Mouse (Mus musculus): ENCODE measurements around the gene 2210011C24Rik.
"Not testable (repeated sequence)": the region's sequence is repeated elsewhere in the genome, so short reads cannot be mapped to it uniquely, and the experiment has no call there.

2210011C24Rik gene

DNA sequence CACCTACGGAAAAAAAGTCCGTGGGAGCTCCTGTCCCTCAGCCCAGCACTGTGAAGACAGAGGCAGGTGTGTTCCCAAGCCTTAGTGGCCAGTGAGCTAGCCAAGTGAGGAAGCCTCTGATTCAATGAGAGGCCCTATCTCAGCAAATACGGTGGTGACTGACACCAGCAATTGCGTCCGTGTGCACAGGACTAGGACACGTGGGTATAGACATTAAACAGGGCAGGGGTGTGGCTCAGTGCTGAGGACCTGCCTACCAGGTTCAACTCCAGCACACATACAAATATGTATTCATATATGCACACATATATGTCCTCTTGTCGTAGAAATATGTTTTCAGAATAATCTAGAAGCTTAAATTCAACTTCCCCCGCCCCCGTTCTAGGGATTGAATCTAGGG lies 7.8 kb upstream of the 2210011C24Rik start:
- no peak for DNase-seq

DNA sequence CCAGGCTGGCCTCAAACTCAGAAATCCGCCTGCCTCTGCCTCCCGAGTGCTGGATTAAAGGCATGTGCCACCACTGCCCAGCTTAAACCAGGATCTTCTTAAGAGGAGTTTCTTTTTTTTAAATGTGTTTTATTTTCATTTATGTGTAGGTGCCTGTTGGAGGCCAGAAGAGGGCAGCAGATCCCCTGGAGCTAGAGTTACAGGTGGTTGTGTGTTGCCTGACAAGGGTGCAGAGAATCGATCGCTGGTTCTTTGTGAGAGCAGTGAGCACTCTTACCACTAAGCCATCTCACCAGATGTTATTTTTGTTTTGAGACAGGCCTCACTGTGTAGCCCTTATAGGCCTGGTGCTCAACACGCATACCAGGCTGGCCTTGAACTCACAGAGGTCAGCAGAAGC lies 3.9 kb upstream of the 2210011C24Rik start:
- no peak for DNase-seq

DNA sequence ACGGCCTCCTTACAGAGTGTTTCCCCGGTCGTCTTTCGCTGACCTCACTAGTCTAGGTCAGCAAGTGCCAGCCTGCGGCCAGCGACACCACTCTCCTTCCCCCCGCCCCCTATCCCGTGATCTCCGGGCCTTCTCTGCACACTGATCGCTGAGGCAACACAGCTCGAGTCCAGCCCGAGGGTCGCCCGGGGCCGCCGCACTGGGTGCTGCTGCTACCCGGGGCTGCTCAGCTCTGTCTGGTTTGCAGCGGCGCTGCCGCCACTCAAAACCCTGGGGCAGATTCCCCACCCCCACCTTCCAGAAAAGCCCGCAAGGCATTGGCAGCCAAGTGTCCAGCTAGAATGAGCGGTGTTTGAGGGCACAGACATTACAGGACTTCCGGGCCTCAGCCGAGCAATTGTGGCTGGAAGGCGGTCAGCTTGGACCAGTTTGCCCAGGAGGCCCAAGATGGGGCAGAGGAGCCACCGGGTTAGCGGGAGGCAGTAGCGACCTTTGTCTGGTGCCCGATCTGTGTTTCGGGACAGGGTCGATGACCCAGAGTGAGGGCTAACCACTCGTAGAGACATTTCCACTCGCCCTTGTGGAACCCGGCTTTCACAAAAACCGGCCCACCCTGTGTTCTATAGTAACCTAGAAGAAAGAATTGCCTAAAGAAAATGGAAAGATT lies 661 bp upstream of the 2210011C24Rik start:
- no peak for DNase-seq

DNA sequence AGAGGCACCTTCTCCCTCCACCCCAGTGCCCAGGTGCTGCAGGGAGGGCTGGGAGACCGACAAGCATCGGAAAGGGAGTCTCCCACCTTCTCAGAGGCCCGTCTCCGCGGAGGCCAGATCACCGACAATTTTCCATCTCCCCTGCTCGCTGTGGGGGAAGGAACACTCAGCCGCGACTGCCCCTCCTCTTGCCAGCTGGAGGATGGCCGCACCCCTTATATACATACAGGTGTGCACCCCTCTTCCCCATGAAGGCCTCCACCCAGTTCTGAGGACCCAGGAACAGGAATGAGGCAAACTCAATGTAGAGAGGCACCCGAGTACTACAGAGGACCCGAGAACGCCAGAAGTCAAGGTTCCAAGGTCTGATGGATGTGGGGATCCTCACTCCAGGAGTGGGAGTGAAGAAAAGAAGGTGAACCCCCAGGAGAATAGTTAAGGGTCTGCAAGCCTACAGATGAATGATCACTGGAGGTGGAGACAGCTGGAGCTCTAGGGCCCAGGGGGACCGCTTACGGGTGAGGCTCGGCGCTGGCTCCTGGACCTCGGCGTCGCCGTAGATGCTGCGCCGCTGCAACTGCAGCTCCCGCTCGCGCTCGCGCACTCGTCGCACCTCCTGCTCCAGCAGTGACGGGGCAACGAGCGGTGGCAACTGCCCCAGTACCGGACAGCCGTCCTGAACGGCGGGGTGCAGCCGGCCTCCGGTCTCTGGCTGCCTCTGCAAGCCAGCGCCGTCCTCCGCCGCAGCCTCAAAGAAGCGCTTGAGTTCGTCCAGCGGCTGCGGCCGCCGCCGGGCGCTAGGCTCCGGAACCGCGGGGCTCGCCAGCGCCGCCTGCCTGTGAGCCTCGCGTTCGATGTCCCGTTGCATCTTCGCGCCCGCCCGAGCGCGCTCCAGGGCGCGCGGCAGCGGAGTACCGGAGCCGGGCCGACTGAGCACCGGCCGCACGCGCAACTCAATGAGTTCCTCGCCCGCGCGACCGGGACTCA lies 1.1 kb downstream of the 2210011C24Rik start:
- peak; percentile 60 for DNase-seq

DNA sequence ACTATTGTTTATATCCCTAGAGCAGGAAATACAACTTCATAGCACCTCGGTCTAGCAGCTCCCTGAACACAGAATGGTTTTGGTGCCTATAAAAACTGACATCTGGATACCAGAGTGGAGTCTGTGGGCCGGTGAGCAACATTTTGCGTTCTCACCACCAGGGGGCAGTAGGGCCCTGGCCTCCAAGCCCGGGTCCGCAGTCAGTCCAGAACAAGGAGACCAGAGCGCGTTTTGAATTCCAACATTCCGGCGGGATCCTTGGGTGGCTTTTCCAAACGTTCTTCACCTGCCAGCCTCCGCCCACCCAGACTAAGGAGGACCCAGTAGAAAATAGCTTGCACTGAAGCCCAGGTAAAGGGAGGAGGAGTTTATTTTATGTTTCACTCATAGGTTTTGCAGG lies 2.1 kb downstream of the 2210011C24Rik start:
- peak; percentile 82 for DNase-seq

DNA sequence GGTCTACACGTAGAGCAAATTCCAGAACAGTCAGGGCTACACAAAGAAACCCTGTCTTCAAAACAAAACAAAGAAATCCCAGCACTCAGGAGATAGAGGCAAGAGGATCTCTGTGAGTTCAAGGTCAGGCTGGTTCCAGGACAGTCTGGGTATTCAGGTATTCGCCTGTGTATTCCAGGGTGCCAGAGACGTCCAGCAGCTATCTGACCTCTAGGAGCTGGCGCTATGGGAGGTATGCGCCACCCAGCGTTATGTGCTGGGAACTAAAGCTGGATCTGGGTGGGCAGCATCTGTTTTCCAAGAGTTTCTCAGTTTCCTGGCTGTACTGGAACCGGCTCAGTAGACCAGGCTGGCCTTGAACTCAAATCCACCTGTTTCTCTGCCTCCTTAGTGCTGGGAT lies 3.6 kb downstream of the 2210011C24Rik start:
- no peak for DNase-seq

DNA sequence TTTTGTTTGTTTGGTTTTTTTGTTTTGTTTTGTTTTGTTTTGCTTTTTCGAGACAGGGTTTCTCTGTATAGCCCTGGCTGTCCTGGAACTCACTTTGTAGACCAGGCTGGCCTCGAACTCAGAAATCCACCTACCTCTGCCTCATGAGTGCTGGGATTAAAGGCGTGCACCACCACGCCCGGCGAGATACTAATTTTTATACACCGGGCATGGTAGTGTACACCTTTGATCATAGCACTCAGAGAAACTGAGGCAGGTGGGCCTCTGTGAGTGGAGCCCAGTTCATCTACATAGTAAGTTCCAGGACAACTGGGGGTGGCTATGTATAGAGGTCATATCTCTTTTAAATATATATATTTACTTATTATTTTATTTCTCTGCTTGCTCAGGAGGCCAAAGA lies 6.5 kb downstream of the 2210011C24Rik start:
- DNase-seq: not testable (repeated sequence)

DNA sequence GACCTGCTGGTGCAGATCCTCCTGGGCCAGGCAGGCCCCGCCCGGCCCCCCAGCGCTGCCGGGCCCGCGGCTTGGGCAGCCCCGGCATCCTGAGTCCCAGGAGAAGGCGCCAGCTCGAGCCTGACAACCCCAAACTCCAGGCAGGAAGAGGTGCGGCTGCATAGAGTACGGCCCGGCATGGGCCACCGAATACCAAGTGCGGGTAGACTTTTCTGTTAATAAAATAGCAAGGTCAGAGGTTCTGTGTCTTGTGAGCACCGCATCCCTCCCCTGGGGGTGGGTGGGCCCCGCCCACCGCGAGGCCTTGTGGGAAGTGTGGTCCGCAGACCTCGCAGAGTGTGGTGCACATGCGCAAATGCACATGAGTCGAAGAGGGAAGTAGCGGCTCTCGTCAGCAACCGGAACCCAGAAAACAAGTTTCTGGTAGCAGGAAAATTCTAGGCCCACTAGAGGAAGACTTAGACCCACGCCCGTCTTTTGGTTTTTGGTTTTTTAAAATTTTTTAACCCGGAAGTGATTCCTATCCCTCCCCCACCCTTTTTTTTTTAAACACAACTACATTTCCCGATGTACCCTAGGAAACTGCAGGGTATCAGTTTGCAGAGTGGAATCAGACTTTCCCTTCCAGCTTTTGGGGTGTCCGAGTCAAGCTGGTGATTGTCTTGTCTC lies 7.3 kb downstream of the 2210011C24Rik start:
- peak; percentile 93 for DNase-seq

DNA sequence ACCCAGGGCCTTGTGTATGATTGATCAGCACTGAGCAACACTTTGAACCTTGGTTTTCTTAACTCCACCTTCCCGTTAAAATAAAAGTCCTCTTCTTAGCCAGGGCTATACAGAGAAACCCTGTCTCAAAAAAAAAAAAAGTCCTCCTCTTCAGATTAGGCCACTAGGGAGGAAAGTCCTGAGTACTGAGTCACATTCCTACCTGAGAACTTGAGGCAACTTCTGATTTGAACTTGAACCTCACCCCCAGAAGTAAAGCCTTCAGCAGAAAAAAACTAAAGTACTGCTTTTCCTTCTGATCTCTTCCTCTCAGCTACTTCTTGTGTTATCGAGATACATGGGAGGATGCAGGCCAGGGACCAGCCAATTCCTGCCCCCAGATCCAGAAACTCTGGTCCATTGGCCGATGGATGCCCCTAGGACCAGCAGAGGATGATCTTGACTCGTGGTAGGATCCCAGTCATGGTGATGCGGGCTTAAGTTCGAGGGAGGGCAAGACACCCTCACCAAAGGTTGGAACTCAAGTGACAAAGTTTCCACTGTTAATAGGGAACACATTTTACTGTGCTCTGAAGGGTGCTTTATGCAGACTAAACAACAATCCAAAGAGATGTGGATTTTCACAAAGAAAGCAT lies 8.2 kb downstream of the 2210011C24Rik start:
- no peak for DNase-seq

DNA sequence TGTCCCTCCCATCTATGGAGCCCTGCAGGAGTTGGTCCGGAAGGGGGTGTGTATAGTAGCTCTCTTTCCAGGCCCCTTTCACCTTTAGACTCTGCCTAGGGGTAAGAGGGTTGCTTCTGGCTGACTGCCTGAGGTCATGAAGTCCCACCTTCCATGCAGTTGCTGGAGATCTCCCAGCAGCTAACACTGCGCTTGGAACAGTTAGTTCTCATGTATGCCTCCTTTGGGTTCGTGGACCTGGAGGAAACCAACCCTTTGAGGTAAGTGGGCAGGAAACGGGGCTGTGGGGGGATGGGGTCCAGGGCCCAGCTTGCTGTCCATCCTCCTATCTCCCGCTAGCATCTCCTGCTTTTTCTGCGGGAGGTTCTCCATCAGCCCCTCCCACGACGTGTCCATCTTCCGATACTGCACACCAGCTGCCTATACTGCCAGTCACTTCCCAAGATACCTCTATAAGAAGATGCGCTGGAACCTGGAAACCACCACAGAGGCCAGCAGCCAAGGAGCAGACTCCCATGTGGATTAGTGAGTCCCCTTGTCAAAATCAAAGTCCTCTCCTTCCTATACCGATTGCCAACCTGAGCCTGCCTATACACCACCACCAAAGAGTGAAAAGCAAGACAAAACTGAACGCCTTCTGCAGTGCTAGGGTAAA lies 8.9 kb downstream of the 2210011C24Rik start:
- DNase-seq: no peak

DNA sequence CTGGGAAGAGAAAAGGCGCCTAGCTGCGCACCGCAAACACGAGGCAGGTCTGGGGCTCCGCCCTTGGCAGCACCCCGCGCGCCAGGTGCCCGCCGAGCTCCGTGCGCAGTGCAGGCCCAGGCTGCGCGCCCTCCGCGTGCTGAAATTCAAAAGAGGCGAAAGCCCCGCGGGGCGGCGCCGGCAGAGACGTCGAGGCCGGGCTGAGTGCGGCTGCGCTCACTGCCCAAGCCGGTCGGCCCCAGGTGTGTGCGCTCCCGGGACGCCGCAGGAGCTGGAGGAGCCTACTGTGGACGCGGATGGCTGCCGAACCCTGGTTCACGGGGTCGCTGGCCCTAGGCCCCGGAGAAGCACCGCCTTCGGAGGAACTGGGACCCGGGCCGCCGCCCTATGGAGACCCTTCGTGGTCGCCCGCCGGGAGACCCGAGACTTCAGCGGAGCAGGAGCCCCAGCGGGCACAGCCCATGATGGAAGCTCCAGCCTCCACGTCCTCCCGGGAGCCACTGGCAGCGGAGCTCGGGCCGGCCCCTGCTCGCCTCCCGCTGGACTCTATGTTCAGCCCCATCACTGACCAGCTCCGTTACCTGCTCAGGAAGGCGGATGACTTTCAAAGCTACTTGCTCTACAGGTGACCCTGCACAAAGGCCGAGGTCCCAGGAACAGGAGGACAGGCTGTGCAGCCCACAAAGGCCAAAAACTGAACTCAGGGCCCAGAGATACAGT lies 10.5 kb downstream of the 2210011C24Rik start, which contains the start of gene 1700067K01Rik:
1700067K01Rik (plus strand) TSS at position 222 of the 720 bp plus-strand sequence.
- DNase-seq: no peak

DNA sequence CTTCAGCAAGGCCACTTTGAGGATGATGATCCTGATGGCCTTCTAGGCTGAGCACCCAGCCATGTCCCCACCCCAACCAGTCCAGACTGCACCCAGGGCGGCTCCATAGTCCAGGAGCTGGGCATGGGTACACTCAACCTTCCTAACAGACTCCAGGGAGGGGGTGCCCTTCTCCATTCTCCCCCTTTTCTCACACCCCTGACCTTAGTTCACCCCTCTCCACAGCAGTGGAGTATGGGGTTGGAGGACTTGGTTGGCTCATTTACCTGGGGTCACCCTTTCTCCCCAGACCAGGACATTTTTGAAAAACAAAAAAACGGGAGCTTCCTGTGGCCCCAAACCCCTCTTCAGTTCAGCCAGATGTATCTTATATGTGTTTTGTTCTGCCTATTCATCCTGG lies 12.1 kb downstream of the 2210011C24Rik start:
- no peak for DNase-seq

DNA sequence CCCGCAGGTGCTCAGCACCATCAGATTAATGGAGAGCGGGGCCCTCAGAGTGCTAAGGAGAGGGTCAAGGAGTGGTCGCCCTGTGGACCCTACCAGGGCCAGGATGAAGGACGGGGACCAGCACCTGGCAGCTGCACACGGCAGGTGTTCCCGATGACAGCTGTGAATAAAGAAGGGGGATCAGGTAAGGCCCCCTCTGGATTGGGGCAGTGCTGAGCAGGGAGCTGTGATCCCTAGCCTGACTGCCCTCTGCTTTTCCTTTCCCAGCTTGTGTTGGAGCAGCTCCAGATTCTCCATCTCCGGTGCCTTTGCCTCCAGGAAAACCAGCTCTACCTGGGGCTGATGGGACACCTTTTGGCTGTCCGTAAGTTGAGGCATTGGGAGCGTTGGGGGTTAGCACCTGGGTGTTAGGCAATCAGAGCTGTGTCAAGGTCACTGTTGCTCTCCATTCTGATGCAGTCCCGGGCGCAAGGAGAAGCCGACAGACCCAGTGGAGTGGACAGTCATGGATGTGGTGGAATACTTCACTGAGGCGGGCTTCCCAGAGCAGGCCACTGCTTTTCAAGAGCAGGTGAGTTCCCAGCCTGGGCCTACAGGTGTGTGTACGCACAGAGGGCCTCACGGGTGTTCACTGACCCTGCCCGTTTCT lies 12.8 kb downstream of the 2210011C24Rik start:
- no peak for DNase-seq

DNA sequence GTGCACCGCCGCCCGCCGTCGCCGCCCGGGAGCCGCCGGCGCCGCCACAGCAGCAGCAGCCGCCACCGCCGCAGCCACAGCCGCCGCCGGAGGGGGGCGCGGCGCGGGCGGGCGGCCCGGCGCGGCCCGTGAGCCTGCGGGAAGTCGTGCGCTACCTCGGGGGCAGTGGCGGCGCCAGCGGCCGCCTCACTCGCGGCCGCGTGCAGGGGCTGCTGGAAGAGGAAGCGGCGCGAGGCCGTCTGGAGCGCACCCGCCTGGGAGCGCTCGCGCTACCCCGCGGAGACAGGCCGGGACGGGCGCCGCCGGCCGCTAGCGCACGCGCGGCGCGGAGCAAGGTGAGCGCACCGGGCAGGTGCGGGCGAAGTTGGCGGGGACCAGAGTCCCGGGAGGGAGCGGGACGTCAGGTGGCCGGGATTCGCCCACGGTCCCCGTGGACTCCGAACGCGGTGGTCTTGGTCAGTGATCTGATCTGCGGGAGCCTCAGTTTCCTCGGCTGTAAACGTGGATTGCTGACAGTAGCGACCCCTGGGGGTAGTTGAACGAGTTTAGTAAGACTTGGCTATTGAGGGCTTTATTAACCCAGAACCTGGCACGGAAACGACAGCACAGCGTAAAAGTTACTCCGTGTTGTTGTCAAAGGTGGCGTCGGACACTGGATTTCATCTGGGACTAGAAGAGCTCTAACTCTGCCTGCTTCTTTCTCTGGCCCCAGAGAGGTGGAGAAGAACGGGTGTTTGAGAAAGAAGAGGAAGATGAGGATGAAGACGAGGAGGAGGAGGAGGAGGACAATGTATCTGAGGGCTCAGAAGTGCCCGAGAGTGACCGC lies 13.5 kb downstream of the 2210011C24Rik start:
- peak; percentile 47 for DNase-seq

DNA sequence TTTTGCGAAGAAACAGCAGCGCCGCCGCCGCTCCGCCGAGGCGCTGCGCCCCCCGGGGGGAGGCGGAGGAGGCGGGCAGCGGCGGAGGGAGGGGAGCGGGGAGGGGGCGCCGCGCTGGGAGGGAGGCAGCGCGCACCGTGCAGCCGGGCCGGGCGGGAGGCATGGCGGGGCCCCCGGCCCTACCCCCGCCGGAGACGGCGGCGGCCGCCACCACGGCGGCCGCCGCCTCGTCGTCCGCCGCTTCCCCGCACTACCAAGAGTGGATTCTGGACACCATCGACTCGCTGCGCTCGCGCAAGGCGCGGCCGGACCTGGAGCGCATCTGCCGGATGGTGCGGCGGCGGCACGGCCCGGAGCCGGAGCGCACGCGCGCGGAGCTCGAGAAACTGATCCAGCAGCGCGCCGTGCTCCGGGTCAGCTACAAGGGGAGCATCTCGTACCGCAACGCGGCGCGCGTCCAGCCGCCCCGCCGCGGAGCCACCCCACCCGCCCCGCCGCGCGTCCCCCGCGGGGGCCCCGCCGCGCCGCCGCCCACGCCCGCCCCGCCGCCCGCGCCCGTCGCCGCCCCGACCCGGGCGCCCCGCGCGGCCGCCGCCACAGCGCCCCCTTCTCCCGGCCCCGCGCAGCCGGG lies 14.3 kb downstream of the 2210011C24Rik start, which contains the start of gene Samd1:
Samd1 (plus strand) TSS at position 162 of the 631 bp plus-strand sequence.
- peak; percentile 57 for DNase-seq

DNA sequence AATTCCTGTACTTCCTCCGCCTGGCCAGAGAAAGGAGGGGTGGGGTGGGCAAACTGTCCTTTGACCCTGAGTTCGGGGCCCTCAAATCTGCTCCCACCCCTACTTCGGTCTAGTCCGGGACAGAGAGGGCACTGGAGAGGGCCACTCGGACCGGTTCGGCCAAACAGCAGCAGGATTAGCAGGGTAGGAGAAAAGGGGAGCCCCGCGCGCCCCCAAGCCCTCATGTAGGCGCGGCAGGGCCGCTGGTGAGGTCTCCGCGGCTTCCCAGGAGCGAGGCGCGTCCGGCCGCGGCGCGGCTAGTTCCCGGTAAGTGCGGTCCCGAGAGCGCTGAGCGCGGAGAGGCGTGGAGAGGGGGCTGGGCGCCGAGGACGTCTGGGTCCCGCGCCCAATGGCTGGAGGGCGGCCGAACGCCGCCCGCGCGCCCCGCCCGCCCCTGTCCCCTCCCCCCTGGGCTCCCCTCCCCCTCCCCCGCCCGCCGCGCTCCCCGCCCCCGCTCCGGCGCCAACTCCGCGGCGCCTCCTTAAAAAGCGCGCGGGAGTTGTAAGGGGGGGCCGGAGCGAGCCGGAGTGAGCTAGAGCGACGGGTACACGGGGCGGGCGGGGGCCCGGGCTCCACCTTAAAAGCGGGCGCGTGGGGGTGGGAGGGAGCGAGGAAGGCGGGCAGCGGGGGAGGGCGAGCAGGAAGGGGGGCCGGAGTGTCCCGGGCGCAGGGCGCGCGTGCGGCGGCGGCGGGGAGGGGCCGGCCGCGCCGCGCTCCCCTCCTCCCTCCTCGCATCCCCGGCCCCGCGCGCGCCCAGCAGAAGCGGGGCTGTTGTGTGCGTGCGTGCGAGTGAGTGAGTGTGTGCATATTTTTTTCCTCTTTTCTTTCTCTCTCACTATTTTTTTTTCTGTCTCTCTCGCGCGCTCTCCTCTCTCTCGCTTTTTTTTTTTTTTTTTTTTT lies 15.1 kb downstream of the 2210011C24Rik start:
- peak; percentile 76 for DNase-seq

DNA sequence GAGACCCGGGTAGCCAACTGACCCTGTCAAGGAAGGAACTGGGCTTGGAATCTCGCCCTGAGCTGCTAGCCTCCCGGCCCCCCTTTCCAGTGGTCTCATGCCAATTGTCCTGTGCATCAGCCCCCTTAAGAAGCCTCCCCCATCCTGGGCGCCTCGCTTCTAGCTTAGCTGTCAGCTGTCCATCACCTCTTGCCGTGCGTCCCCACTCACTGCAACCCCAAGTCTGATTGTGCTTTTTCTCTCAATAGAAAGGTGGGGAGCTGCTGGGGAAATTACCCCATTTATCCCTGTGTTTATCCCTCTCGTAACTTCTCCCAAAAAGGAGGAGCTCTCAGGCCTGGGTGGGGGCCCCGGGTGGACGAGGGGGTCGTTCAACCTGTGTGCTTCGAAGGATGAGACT lies 16.0 kb downstream of the 2210011C24Rik start:
- no peak for DNase-seq

DNA sequence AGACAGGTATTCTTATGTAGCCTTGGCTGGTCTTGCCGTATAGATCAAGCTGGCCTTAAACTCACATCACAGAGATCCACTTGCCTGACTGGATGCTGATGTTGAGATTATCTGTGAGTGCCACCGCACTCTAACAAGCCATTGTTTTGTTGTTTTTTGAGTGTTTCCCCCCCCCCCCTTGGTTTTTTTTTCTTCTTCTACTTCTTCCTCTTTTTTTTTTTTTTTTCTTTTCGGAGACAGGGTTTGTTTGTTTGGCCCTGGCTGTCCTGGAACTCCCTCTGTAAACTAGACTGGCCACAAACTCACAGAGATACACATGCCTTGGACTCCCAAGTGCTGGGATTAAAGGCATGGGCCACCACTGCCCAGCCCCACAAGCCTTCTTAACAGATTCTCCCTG lies 17.9 kb downstream of the 2210011C24Rik start:
- DNase-seq: no peak
